Mouse (Mus musculus): ENCODE data around the gene Runx1.

GRCm38 (mm10) chr16:92825908-92826650 is at the start of gene Runx1:
- no peak for TF ChIP-seq CTCF (IDR thresholded peaks at IDR 0.05; ENCODE audit: control insufficient read depth, insufficient read depth, insufficient replicate concordance, low read depth, low read length)
- TF ChIP-seq POLR2A (IDR thresholded peaks at IDR 0.05; ENCODE audit: control insufficient read depth, low read depth, low read length), result no peak
